Mouse (Mus musculus) lung, postnatal 0 days (tissue): ENCODE measurements at regions not wholly inside any gene's neighbourhood (a gene's known extent, or its start where the extent isn't known, plus 50 kb on each side); places are given as distances from the start of the nearest gene placed in this dataset.

Experiments used
- CTCF ChIP-seq: IDR thresholded peaks from 2 replicates; pipeline ENCODE4 v1.5.1; 2016; ENCODE audit warnings: antibody characterized with exemption, mild to moderate bottlenecking
- EP300 ChIP-seq: IDR thresholded peaks from 2 replicates; pipeline ENCODE4 v1.6.1; 2016; ENCODE audit warnings: antibody characterized with exemption, mild to moderate bottlenecking, control low read depth

- TF ChIP-seq CTCF (no peak), EP300 (no peak)
Measured at GRCm38 (mm10) chr15:36852229-36852821, 155.2 kb downstream of the Zfp706 start.
